Mouse (Mus musculus) inflammation-experienced regulatory T-cells, adult 6 months (primary cell): ENCODE data around the gene Cldn16. TPM values are rescaled to one million over a fixed set of nuclear protein-coding genes. Genes with fewer than 3 reads are reported as not detected.
"Not testable (repeated sequence)": the region's sequence is repeated elsewhere in the genome, so short reads cannot be mapped to it uniquely, and the experiment has no call there.

Source experiments
- ATAC-seq: one replicate; pipeline ENCODE4 v1.8.0; 2017
- polyA plus RNA-seq, 3 experiments: library from polyadenylated mRNA; unstranded; fragments of 100-300 nt; shearing (Covaris generic); gene quantifications; one replicate each; pipeline ENCODE4 v1.2.1; 2017

Gene Cldn16
- not detected for polyA plus RNA-seq

GRCm38 (mm10) chr16:26462835-26463234 is at the start of gene Cldn16:
TSS of gene Cldn16 (plus strand) at chr16:26463135.
- no peak for ATAC-seq

- ATAC-seq: no peak
These were observed 44.3 kb upstream of the Cldn16 start for GRCm38 (mm10) chr16:26418616-26419015.

- no peak for ATAC-seq
These were observed 40.9 kb upstream of the Cldn16 start for GRCm38 (mm10) chr16:26422078-26422477.

- no peak for ATAC-seq
These were observed 32.7 kb upstream of the Cldn16 start for GRCm38 (mm10) chr16:26430246-26430645.

GRCm38 (mm10) chr16:26433486-26433885 is 29.4 kb upstream of the Cldn16 start:
- ATAC-seq: no peak

GRCm38 (mm10) chr16:26440031-26440430 is 22.9 kb upstream of the Cldn16 start:
- ATAC-seq: no peak

- no peak for ATAC-seq
These were observed 21.8 kb upstream of the Cldn16 start for GRCm38 (mm10) chr16:26441156-26441555.

GRCm38 (mm10) chr16:26444843-26445242 is 18.1 kb upstream of the Cldn16 start:
- ATAC-seq: no peak

GRCm38 (mm10) chr16:26447594-26447993 is 15.3 kb upstream of the Cldn16 start:
- no peak for ATAC-seq

- no peak for ATAC-seq
These were observed 8.8 kb upstream of the Cldn16 start for GRCm38 (mm10) chr16:26454163-26454562.

GRCm38 (mm10) chr16:26456182-26456581 is 6.8 kb upstream of the Cldn16 start:
- ATAC-seq: no peak

GRCm38 (mm10) chr16:26466535-26466934 is 3.6 kb downstream of the Cldn16 start:
- ATAC-seq: no peak

GRCm38 (mm10) chr16:26471254-26471653 is 8.3 kb downstream of the Cldn16 start:
- ATAC-seq: no peak

GRCm38 (mm10) chr16:26495721-26496120 is 32.8 kb downstream of the Cldn16 start:
- no peak for ATAC-seq

- ATAC-seq: not testable (repeated sequence)
These were observed 36.8 kb downstream of the Cldn16 start for GRCm38 (mm10) chr16:26499705-26500104.

GRCm38 (mm10) chr16:26500738-26501137 is 37.8 kb downstream of the Cldn16 start:
- ATAC-seq: no peak

- no peak for ATAC-seq
These were observed 42.0 kb downstream of the Cldn16 start for GRCm38 (mm10) chr16:26504961-26505360.

GRCm38 (mm10) chr16:26519596-26519995 is 56.7 kb downstream of the Cldn16 start:
- no peak for ATAC-seq

GRCm38 (mm10) chr16:26525832-26526231 is 62.9 kb downstream of the Cldn16 start:
- no peak for ATAC-seq

GRCm38 (mm10) chr16:26526669-26527068 is 63.7 kb downstream of the Cldn16 start, which contains the start of gene Tmem207:
TSS of gene Tmem207 (minus strand) at chr16:26526769.
- no peak for ATAC-seq

GRCm38 (mm10) chr16:26527931-26528666 is 65.2 kb downstream of the Cldn16 start:
- no peak for ATAC-seq

- no peak for ATAC-seq
These were observed 67.5 kb downstream of the Cldn16 start for GRCm38 (mm10) chr16:26530451-26530850.

GRCm38 (mm10) chr16:26532287-26532686 is 69.4 kb downstream of the Cldn16 start:
- no peak for ATAC-seq
